Mouse (Mus musculus): ENCODE results near the gene Gadd45b. TPM values are rescaled to one million over a fixed set of nuclear protein-coding genes. Genes with fewer than 3 reads are reported as not detected.

Gadd45b gene
- polyA plus RNA-seq, 1 experiment: 29.7 TPM

DNA sequence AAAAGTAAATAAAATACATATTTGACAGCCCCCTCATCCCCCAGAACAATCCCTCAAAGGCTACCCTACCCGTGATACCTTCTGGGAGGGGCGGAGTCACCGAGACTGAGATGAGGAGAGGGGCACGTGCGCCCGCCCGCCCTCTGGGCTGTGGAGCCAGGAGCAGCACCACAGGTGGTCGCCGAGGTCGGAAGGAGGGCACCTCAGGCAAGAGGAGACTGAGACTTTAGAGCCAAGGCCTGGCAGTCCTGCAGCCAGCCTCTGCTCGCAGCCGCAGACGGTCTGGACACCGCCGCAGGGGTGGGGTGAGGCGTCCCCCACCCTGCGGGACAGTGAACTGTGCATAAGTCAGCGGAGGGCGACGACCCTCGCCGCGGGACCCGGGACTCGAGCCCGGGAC lies 1.8 kb downstream of the Gadd45b start:
- Histone ChIP-seq H3K4me3 (ENCODE audit: low read depth, low read length) (peak overlapping the region; percentile 48), H3K36me3 (ENCODE audit: control insufficient read depth, insufficient read depth, low read length) (no peaks in the 10 kb centered on the region), H3K27ac (ENCODE audit: insufficient read depth, low read depth, low read length) (no peak overlapping the region), H3K4me1 (ENCODE audit: control insufficient read depth, insufficient read depth, insufficient read length, low read length) (peaks cover 37% of the 10 kb centered on the region), H3K27me3 (ENCODE audit: control insufficient read depth, insufficient read depth, low read length) (no peaks in the 10 kb centered on the region)
- 21% methylated on average over 26 of the region's 26 CpGs for WGBS
- no peak for TF ChIP-seq CTCF (IDR thresholded peaks at IDR 0.05; ENCODE audit: extremely low read depth, insufficient read length, insufficient replicate concordance, low read depth, low read length)
- no peak for TF ChIP-seq POLR2A (IDR thresholded peaks at IDR 0.05; ENCODE audit: low read depth, low read length)

DNA sequence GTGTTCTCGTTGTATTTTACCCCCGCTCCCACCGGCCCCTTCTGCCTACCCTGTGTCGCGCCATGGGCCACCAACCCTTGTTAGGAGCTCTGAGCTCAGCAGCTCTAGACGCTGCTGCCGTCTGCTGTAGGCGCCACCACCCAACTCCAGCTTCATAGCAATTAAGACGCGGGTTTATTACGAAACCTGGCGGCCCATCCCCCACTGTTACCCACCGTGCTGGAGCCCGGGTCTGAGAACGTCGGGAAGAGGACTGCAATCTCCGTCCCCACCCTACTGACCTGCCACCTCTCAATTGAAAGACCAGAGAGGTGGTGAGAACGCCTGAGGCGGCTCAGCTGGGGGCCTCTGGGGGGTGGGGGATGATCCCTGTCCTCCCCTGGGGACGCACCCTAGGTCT lies 2.3 kb downstream of the Gadd45b start:
- Histone ChIP-seq H3K4me1 (ENCODE audit: control insufficient read depth, insufficient read depth, insufficient read length, low read length) (peaks cover 42% of the 10 kb centered on the region), H3K36me3 (ENCODE audit: control insufficient read depth, insufficient read depth, low read length) (no peaks in the 10 kb centered on the region), H3K27ac (ENCODE audit: insufficient read depth, low read depth, low read length) (no peak overlapping the region), H3K27me3 (ENCODE audit: control insufficient read depth, insufficient read depth, low read length) (no peaks in the 10 kb centered on the region), H3K4me3 (ENCODE audit: low read depth, low read length) (peak overlapping the region; percentile 48)
- TF ChIP-seq POLR2A (IDR thresholded peaks at IDR 0.05; ENCODE audit: low read depth, low read length): peak; percentile 24; the same call in 1 of the 2 replicates
- TF ChIP-seq CTCF (IDR thresholded peaks at IDR 0.05; ENCODE audit: extremely low read depth, insufficient read length, insufficient replicate concordance, low read depth, low read length): no peak
- 4% methylated on average over 20 of the region's 20 CpGs for WGBS

DNA sequence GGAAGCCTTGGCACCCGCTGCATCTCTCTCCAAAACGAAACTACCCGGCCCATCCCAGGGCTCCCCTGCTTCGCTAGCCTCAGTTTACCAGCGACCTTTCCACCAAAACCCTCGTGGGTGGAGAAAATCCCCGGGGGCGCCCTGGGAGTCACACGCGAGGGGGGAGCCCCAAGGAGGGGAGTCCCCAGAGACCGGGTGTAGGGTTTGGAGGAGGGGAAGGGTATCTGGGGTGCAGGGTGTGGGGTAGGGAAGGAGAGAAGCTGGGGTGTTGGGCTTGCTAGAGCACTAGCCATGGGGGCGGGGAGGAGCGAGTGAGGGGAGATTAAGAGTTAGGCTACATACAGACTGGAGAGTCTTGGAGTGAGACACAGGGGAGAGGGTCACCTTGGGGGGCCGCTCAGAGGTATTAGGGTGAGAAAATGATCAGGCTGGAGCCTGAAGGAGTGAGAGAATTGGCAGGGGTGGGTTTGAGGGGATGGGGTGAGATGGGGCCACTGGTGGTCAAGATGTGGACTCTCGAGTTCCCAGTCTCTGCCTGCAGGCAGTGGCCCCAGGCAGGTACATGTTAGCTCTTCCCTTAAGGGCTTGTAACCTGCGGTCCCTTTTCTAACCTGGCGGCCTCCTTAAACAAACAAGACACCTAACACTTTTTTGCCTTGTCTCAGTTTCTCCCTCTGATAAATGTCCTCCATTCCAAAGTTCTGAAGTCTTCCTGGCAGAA lies 3.0 kb downstream of the Gadd45b start:
- H3K4me1 ChIP-seq (ENCODE audit: control insufficient read depth, insufficient read depth, insufficient read length, low read length): peaks cover 48% of the 10 kb centered on the region
- 2% methylated on average over 17 of the region's 17 CpGs for WGBS
- H3K36me3 ChIP-seq (ENCODE audit: control insufficient read depth, insufficient read depth, low read length): no peaks in the 10 kb centered on the region
- TF ChIP-seq CTCF (IDR thresholded peaks at IDR 0.05; ENCODE audit: extremely low read depth, insufficient read length, insufficient replicate concordance, low read depth, low read length) (no peak), POLR2A (IDR thresholded peaks at IDR 0.05; ENCODE audit: low read depth, low read length) (no peak)
- no peaks in the 10 kb centered on the region for H3K27me3 ChIP-seq (ENCODE audit: control insufficient read depth, insufficient read depth, low read length)
- H3K27ac ChIP-seq (ENCODE audit: insufficient read depth, low read depth, low read length): peak overlapping the region; percentile 14; the same call in 1 of the 2 replicates
- H3K4me3 ChIP-seq (ENCODE audit: low read depth, low read length): peak overlapping the region; percentile 48

DNA sequence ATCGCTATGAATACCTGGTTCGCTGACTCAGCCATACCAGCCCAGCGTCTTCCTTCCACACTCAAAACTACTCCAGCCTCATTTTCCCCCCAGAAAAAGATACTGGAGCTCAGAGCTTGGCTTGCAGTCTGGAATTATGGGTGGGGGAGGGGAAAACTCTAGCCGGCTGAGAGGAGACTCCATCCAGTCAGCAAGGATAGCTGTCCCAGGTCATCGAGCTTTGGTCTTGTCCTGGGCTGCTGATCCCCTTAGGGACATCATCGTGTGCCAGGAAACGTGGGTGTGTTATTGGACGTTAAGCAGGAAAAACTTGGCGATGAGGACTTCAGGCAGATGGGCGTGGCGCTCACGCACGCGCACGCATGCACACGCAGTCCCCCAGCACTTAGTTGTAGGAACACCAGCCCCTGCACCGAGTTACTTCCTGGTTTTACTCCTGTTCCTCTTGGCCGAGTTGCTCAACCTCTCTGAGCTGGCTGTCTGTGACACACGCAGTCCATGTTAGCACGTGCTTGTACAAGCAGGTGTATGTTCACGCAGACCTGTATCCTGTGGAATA lies 3.6 kb downstream of the Gadd45b start:
- peaks cover 54% of the 10 kb centered on the region for H3K4me1 ChIP-seq (ENCODE audit: control insufficient read depth, insufficient read depth, insufficient read length, low read length)
- peak overlapping the region; percentile 14 for H3K27ac ChIP-seq (ENCODE audit: insufficient read depth, low read depth, low read length)
- 1% methylated on average over 21 of the region's 21 CpGs for WGBS
- TF ChIP-seq POLR2A (IDR thresholded peaks at IDR 0.05; ENCODE audit: low read depth, low read length) (no peak; the same call in 1 of the 2 replicates), CTCF (IDR thresholded peaks at IDR 0.05; ENCODE audit: extremely low read depth, insufficient read length, insufficient replicate concordance, low read depth, low read length) (no peak)
- peak overlapping the region; percentile 21; the same call in 1 of the 2 replicates for H3K4me3 ChIP-seq (ENCODE audit: low read depth, low read length)
- H3K36me3 ChIP-seq (ENCODE audit: control insufficient read depth, insufficient read depth, low read length): no peaks in the 10 kb centered on the region
- no peaks in the 10 kb centered on the region for H3K27me3 ChIP-seq (ENCODE audit: control insufficient read depth, insufficient read depth, low read length)

DNA sequence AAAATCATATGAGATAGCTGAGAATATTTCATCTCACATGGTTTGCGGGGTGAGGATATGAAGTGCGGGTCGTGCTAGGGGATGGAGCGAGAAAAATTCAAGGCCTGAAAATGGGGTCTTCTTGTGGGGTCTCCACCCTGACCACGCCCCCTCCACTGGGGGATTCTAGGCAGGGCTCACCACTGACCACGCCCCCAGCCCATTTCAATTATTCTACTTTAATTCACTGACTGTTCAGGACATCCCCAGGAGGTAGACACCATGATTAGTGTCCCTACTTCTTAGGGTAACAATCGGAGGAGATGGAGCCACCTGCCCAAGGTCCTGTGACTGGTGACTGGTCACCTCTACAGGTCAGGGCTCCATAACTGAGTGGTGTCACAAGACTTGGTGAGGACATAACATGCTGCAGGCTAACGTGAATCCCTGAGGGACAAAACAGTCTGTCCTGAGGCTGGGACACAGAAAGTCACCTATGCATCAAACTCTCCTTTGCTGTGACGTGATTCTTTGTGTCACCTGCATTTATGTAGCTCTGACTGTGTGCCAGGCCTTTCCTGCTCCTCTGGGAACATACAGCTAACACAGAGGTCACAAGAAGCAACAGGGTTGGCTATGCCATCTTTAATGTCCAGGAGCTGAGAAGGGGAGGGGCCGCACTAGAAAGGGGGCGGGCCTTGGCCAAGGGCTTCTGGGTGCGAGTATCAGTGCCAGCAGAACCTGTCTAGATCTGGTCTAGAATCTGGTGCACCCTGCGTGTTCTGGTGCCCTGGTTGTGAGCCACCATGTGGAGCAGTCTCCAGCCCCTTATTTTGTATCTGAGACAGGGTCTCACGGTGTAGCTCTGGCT lies 4.5 kb downstream of the Gadd45b start:
- TF ChIP-seq CTCF (IDR thresholded peaks at IDR 0.05; ENCODE audit: extremely low read depth, insufficient read length, insufficient replicate concordance, low read depth, low read length): no peak
- no peak for TF ChIP-seq POLR2A (IDR thresholded peaks at IDR 0.05; ENCODE audit: low read depth, low read length)
- no peaks in the 10 kb centered on the region for H3K36me3 ChIP-seq (ENCODE audit: control insufficient read depth, insufficient read depth, low read length)
- peaks cover 59% of the 10 kb centered on the region for H3K4me1 ChIP-seq (ENCODE audit: control insufficient read depth, insufficient read depth, insufficient read length, low read length)
- no peak overlapping the region; the same call in 1 of the 2 replicates for H3K27ac ChIP-seq (ENCODE audit: insufficient read depth, low read depth, low read length)
- H3K27me3 ChIP-seq (ENCODE audit: control insufficient read depth, insufficient read depth, low read length): no peaks in the 10 kb centered on the region
- 65% methylated on average over 14 of the region's 14 CpGs for WGBS
- no peak overlapping the region for H3K4me3 ChIP-seq (ENCODE audit: low read depth, low read length)

DNA sequence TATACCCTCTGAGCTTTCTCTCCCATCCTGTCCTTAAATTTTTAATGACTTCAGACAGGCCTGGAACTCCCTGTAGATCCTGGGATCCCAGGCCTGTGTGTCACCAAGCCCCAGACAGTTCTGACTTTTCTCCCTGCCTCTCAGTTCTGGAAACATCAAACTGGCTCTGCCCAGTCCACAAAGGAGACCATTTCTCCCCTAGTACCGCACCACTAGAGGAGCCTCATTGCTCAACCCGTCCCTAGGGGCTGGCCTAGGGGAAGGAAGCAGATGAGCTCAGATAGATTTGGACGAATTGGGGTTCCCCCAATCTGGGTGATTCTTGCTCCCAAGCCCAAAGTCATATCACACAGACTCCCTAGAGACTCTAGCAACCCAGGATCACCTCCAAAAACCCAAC lies 5.4 kb downstream of the Gadd45b start:
- Histone ChIP-seq H3K27ac (ENCODE audit: insufficient read depth, low read depth, low read length) (no peak overlapping the region), H3K4me1 (ENCODE audit: control insufficient read depth, insufficient read depth, insufficient read length, low read length) (peaks cover 67% of the 10 kb centered on the region), H3K36me3 (ENCODE audit: control insufficient read depth, insufficient read depth, low read length) (no peaks in the 10 kb centered on the region), H3K27me3 (ENCODE audit: control insufficient read depth, insufficient read depth, low read length) (no peaks in the 10 kb centered on the region), H3K4me3 (ENCODE audit: low read depth, low read length) (no peak overlapping the region)
- 63% methylated on average over 3 of the region's 3 CpGs for WGBS
- no peak for TF ChIP-seq POLR2A (IDR thresholded peaks at IDR 0.05; ENCODE audit: low read depth, low read length)
- no peak for TF ChIP-seq CTCF (IDR thresholded peaks at IDR 0.05; ENCODE audit: extremely low read depth, insufficient read length, insufficient replicate concordance, low read depth, low read length)

DNA sequence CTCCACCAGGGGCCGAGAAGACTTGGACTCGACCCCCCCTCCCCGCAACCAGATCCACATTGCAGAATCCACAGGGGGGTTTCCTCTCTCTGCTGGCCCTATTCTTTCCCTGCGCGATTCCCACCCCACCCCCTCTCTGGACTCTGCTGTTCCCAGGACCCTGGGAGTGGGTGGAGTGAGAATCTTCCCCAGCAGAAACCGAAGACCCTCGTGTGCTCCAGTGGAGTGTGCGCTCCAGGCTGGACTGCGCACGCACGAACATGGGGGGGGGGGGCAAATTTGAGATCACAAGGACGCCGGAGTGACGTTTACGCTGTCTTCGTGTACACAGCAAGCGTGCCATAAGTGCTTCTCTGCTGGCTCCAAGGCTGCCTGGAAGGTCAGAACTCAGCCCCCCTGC lies 5.8 kb downstream of the Gadd45b start:
- Histone ChIP-seq H3K27me3 (ENCODE audit: control insufficient read depth, insufficient read depth, low read length) (no peaks in the 10 kb centered on the region), H3K27ac (ENCODE audit: insufficient read depth, low read depth, low read length) (no peak overlapping the region), H3K4me1 (ENCODE audit: control insufficient read depth, insufficient read depth, insufficient read length, low read length) (peaks cover 72% of the 10 kb centered on the region), H3K36me3 (ENCODE audit: control insufficient read depth, insufficient read depth, low read length) (no peaks in the 10 kb centered on the region), H3K4me3 (ENCODE audit: low read depth, low read length) (no peak overlapping the region)
- TF ChIP-seq CTCF (IDR thresholded peaks at IDR 0.05; ENCODE audit: extremely low read depth, insufficient read length, insufficient replicate concordance, low read depth, low read length) (no peak), POLR2A (IDR thresholded peaks at IDR 0.05; ENCODE audit: low read depth, low read length) (no peak)
- WGBS: 34% methylated on average over 17 of the region's 17 CpGs

All from small intestine, adult 2 months (tissue).